Mouse (Mus musculus): ENCODE data around the gene Spns2. TPM values are rescaled to one million over a fixed set of nuclear protein-coding genes. Genes with fewer than 3 reads are reported as not detected.

The Spns2 gene
- total RNA-seq, 1 experiment from 2014 or later = 49.9 TPM

DNA sequence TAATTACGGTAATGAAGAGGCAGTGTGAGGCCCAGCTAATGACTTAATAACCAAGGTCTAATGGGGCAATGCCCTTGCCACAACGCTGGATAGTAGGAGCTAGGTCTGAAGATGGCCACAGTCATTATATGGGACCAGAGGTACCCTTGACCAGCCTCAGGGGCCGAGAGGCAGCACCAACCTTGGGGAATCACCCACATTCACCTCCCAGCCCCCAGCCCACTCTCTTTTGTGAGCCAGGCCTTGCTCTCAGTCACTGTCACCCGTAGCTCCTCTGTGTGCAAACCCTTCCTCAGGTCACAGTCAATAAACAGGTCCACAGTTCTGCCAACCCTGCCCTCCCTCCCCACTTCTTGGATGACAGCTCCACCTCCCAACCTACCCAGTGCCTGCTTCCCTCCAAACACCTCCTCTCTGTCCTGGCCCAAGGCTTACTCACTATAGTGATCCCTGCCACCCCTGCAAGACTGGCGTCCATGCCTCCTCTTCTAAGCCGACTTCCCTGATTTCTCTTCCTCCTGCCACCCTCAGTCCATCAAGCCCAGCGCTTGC is 13.6 kb downstream of the Spns2 start:
- no peak for ATAC-seq (replicated peaks; ENCODE audit: low read depth, poor library complexity, severe bottlenecking)

GRCm38 (mm10) chr11:72475408-72475807 is 14.3 kb downstream of the Spns2 start:
- peak; percentile 85 for ATAC-seq (replicated peaks; ENCODE audit: low read depth, poor library complexity, severe bottlenecking)

DNA sequence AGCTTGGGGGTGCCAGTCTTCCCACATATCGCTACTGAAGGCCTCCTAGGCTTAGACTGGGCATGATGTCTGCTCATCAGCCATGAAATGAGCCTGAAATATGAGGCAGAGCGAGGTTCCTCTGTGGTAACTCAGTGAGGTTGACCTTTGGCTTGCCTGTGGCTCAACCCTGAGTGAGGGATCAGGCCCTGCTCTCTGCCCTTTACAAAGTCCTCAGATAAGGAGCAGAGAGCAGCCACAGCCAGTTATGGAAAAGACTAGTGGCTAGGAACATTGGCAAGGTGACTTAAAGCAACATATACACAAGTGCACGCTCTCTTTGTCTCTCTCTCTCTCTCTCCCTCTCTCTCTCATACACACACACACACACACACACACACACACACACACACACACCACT is 14.8 kb downstream of the Spns2 start:
- no peak for ATAC-seq (replicated peaks; ENCODE audit: low read depth, poor library complexity, severe bottlenecking)

GRCm38 (mm10) chr11:72473540-72473939 is 16.2 kb downstream of the Spns2 start:
- ATAC-seq (replicated peaks; ENCODE audit: low read depth, poor library complexity, severe bottlenecking) = no peak

DNA sequence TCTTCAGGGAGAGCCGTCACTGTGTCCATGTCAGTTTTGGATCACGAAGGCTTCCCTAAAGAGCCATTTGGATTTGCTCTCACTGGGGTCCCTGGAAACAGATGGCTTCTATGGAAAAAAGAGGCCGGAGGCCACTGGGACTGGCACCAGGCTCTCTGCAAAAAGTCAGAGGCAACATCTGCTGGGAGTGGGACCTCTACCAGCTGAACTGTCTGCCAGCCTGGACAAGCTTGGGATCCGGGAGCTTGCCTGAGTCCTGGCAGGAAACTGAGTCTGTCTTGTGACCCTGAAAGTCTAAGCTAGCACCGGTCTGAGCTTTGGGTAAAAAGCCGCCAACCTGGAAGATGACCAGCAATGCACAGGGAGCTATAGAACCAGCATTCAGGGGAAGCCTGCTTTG is 18.3 kb downstream of the Spns2 start:
- ATAC-seq (replicated peaks; ENCODE audit: low read depth, poor library complexity, severe bottlenecking) = no peak

GRCm38 (mm10) chr11:72470004-72470403 is 19.7 kb downstream of the Spns2 start:
- no peak for ATAC-seq (replicated peaks; ENCODE audit: low read depth, poor library complexity, severe bottlenecking)

DNA sequence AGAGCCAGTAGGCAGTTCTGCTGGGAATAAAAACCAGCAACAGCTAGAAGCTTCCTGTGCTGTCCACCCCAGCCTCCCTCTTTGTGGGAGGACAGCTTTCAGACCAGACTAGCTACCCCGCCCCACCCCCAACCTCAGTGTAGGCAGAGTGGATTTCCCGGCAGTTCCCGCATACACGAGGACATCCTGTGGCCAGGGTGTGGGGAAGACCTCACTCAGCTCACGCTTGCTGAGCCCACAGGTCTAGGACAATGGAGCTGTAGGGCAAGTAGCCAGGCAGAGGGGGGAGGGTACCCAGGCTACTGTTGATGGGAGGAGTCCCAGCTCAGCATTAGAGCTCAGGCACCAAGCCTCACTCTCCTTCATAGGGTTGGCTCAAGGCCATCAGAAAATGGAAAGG is 20.5 kb downstream of the Spns2 start:
- ATAC-seq (replicated peaks; ENCODE audit: low read depth, poor library complexity, severe bottlenecking) = peak; percentile 22; the same call in 1 of the 2 replicates

DNA sequence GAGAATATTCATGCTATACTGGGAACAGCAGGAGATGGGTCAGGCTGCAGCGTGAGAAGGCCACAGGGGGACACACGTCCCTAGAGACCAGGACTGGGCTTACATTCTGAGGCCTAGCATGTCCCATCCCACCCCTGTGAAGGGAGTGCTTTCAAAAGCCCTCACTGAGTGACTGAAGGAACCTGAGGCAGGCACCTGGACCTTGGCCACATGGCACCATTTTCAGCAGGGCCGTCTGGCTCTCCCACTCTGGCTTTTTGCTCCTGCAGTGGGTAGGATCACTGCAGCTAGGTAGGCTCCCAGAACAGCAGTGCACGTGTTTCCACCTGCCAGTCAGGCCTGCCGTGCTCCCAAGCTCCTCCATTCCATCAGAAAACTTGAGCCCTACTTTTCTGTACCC is 21.2 kb downstream of the Spns2 start:
- no peak for ATAC-seq (replicated peaks; ENCODE audit: low read depth, poor library complexity, severe bottlenecking)

DNA sequence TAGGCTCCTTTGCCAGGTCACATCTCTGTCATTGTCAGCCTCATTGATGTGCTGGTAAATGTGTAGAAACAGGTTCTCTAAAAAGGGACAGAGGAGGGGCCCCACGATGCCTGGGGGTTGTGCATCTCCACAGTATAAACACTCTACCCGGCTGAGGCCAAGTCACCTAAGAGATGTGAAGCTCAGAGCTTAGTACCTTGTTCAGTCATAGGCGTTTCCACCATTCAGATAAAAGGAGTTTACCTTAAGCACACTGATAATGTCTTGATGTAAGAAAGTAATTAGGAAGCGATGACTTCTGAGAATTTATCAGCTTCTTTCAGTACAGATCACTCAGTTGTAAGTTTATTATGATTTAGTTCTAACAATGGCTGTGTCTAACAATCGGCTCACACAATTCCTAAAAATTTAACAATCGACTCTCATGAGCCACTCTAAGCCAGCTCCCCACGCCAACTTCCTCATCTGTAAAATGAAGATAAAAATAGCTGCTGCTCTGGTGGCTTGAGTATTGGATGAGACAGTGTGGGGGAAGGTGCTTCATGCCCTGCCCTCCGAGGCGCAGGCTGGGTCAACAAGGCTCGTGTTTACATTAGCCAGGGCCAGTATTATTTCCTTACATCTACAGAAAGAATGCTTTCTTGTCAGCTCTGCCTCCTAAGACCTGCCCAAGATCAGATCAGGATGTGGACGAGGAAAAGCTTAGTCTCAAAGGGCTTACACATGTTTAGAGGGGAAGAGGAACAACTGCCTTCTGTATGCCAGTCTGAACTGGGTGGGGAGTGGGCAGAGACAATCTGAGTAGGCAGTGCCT is 22.8 kb downstream of the Spns2 start:
- ATAC-seq (replicated peaks; ENCODE audit: low read depth, poor library complexity, severe bottlenecking) = peak; percentile 65

- peak; percentile 22; the same call in 1 of the 2 replicates for ATAC-seq (replicated peaks; ENCODE audit: low read depth, poor library complexity, severe bottlenecking)
Observed at GRCm38 (mm10) chr11:72465978-72466693, 23.6 kb downstream of the Spns2 start.

- ATAC-seq (replicated peaks; ENCODE audit: low read depth, poor library complexity, severe bottlenecking) = no peak
Observed at GRCm38 (mm10) chr11:72464821-72465220, 24.9 kb downstream of the Spns2 start.

DNA sequence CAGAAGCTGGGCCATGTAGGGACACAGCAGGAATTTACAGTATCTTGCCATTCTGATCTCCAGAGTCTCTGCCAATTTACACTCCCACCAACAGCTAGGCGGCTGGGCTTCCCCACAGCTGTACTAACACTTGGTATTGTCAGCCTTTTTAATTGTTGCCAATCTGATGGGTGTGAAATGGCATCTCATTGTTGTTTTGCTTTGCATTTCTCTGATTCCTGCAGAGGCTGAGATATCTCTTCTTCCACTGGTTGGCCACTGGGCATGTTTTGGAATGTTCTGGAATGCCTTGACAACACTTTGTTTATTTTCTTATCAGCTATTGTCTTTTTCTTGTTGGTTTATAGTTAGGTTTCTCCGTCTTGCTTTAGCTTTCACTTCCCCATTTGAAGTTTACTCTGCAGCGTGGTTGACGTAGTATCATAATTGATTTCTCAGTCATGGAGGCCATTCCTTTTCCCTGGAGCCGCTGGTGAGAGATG is 28.2 kb downstream of the Spns2 start:
- ATAC-seq (replicated peaks; ENCODE audit: low read depth, poor library complexity, severe bottlenecking) = 0 out of 2 replicates have a peak, but pooled peaks have one; percentile 9

DNA sequence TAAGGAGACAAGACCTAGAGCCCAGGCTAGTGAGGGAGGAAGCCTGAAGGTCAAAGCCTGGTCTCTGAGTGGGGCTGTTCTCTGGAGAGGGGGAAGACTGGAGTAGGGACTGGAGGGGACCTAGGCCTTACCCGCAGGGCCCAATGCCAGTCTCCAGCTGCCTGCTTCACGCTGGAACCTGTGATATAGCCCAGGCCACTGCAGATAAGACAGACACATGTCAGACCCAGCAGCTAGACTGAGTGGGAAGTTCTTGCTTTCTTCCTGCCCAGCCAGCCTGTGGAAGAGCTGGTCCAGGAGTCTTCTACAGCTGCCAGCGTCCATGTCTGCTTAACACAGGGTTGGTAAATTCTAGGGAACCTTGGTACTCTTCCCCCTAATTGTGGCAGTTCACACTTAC is 31.2 kb downstream of the Spns2 start:
- peak; percentile 8; the same call in 1 of the 2 replicates for ATAC-seq (replicated peaks; ENCODE audit: low read depth, poor library complexity, severe bottlenecking)

- ATAC-seq (replicated peaks; ENCODE audit: low read depth, poor library complexity, severe bottlenecking) = peak; percentile 57
Observed at GRCm38 (mm10) chr11:72457995-72458496, 31.7 kb downstream of the Spns2 start.

DNA sequence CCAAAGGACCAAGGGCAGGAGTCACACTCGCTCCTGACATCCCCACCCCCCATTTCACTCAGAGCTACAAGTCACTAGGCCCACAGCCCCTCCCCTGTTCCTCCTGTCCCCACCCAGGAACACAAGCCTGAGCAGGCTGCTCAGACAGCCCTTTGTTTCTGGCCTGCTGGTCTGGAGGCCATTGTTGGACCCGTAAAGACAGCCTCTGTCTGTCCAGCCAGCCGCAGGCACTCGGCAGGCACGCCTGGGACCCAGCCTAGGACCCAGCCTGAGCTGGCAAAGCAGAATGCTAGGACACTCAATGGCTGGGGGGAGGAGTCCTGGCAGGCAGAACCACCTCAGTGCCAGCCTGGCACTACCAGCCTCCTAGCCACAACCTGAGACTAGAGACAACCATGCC is 34.0 kb downstream of the Spns2 start:
- no peak for ATAC-seq (replicated peaks; ENCODE audit: low read depth, poor library complexity, severe bottlenecking)

GRCm38 (mm10) chr11:72453105-72453953 is 36.4 kb downstream of the Spns2 start:
- no peak for ATAC-seq (replicated peaks; ENCODE audit: low read depth, poor library complexity, severe bottlenecking)

- no peak for ATAC-seq (replicated peaks; ENCODE audit: low read depth, poor library complexity, severe bottlenecking)
Observed at GRCm38 (mm10) chr11:72452140-72452665, 37.5 kb downstream of the Spns2 start.

DNA sequence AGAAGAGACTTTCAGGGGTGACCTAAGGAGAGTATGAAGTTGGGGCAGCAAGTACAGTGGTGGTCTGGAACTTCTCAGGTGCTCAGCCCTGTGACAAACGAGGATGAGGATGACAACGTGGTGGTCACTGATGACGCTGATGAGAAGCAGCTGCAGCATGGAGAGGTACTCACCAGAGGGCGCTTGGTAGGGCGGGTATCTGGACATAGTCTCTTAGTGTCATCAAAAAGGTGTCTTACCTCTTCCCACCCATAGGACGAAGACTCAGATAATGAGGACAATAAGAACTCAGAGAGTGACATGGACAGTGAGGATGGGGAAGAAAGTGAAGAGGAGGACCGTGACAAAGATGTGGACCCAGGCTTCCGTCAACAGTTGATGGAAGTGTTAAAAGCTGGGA is 42.2 kb downstream of the Spns2 start:
- ATAC-seq (replicated peaks; ENCODE audit: low read depth, poor library complexity, severe bottlenecking) = 0 out of 2 replicates have a peak, but pooled peaks have one; percentile 17

GRCm38 (mm10) chr11:72446311-72447105 is 43.2 kb downstream of the Spns2 start:
- ATAC-seq (replicated peaks; ENCODE audit: low read depth, poor library complexity, severe bottlenecking) = peak; percentile 27

Measured in common myeloid progenitor, adult 5-6 weeks (primary cell).